Mouse (Mus musculus) gastrocnemius, postnatal 10 days (tissue): ENCODE measurements around the gene Map3k7. TPM values are rescaled to one million over a fixed set of nuclear protein-coding genes. Genes with fewer than 3 reads are reported as not detected.

ENCODE experiments used
- DNase-seq: peaks from one replicate; pipeline ENCODE4 v3.0.0; 2021; ENCODE audit warnings: mixed read lengths
- long read RNA-seq, 2 experiments: library from polyadenylated mRNA; stranded (forward); transcript quantifications; one replicate each; pipeline ENCODE4 v2.0.0; 2021
- total RNA-seq, 2 experiments: library from RNA; stranded (reverse); gene quantifications; 2 replicates each; pipeline ENCODE4 v1.2.3; 2021

Map3k7 gene
- total RNA-seq, result 10 to 100 TPM; 45.5 to 48.1 TPM
- long read RNA-seq, experiment 1, full-length matches to known transcripts, result 39 of 43 reads
- long read RNA-seq, experiment 1, partial matches to known transcripts, result 1 of 43 reads
- long read RNA-seq, experiment 1, other reads (novel, unspliced or antisense), result 3 of 43 reads
- long read RNA-seq, experiment 2, full-length matches to known transcripts, result 40 of 45 reads
- long read RNA-seq, experiment 2, partial matches to known transcripts, result 2 of 45 reads
- long read RNA-seq, experiment 2, other reads (novel, unspliced or antisense), result 3 of 45 reads

GRCm38 (mm10) chr4:31963354-31964193 lies at the start of gene Map3k7:
Gene Map3k7 (plus strand): TSS chr4:31964097.
- DNase-seq, result peak; percentile 96

- no peak for DNase-seq
Measured at GRCm38 (mm10) chr4:31915114-31915513, 48.8 kb upstream of the Map3k7 start.

- DNase-seq, result no peak
Measured at GRCm38 (mm10) chr4:31918717-31919116, 45.2 kb upstream of the Map3k7 start.

- no peak for DNase-seq
Measured at GRCm38 (mm10) chr4:31922215-31922614, 41.7 kb upstream of the Map3k7 start.

GRCm38 (mm10) chr4:31923437-31923836 lies 40.5 kb upstream of the Map3k7 start:
- DNase-seq, result no peak

- DNase-seq, result no peak
Measured at GRCm38 (mm10) chr4:31924301-31925185, 39.4 kb upstream of the Map3k7 start.

GRCm38 (mm10) chr4:31933171-31933570 lies 30.7 kb upstream of the Map3k7 start:
- no peak for DNase-seq

GRCm38 (mm10) chr4:31935831-31936306 lies 28.0 kb upstream of the Map3k7 start:
- DNase-seq, result no peak

- DNase-seq, result no peak
Measured at GRCm38 (mm10) chr4:31936358-31936757, 27.5 kb upstream of the Map3k7 start.

- no peak for DNase-seq
Measured at GRCm38 (mm10) chr4:31936911-31937375, 27.0 kb upstream of the Map3k7 start.

- DNase-seq, result peak; percentile 31
Measured at GRCm38 (mm10) chr4:31937376-31938281, 26.3 kb upstream of the Map3k7 start.

GRCm38 (mm10) chr4:31938416-31939106 lies 25.3 kb upstream of the Map3k7 start:
- no peak for DNase-seq

- no peak for DNase-seq
Measured at GRCm38 (mm10) chr4:31941616-31942015, 22.3 kb upstream of the Map3k7 start.

- DNase-seq, result no peak
Measured at GRCm38 (mm10) chr4:31943045-31943444, 20.9 kb upstream of the Map3k7 start.

- DNase-seq, result no peak
Measured at GRCm38 (mm10) chr4:31964194-31964875, 438 bp downstream of the Map3k7 start.

GRCm38 (mm10) chr4:31965208-31965607 lies 1.3 kb downstream of the Map3k7 start:
- DNase-seq, result no peak

- DNase-seq, result no peak
Measured at GRCm38 (mm10) chr4:31971437-31971836, 7.5 kb downstream of the Map3k7 start.

- no peak for DNase-seq
Measured at GRCm38 (mm10) chr4:31972181-31972580, 8.3 kb downstream of the Map3k7 start.

GRCm38 (mm10) chr4:31975260-31975950 lies 11.5 kb downstream of the Map3k7 start:
- DNase-seq, result no peak
